Mouse (Mus musculus): ENCODE measurements around the gene Slc44a5. TPM values are rescaled to one million over a fixed set of nuclear protein-coding genes. Genes with fewer than 3 reads are reported as not detected.
A peak's percentile ranks its signal among the peaks of the same experiment; 100 is the strongest.

Gene Slc44a5
- polyA plus RNA-seq, 1 experiment from 2014 or later: 9.2 TPM

- Histone ChIP-seq H3K27ac (ENCODE audit: low read depth, low read length) (no peak overlapping the region), H3K27me3 (ENCODE audit: control insufficient read depth, insufficient read depth, low read length) (no peaks in the 10 kb centered on the region), H3K4me1 (ENCODE audit: control insufficient read depth, insufficient read depth, low read length) (no peaks in the 10 kb centered on the region), H3K9ac (replicated peaks; ENCODE audit: low read depth, low read length) (no peak overlapping the region), H3K4me2 (ENCODE audit: low read depth, low read length) (no peak overlapping the region), H3K4me3 (ENCODE audit: low read depth, low read length) (no peak overlapping the region), H3K9me3 (ENCODE audit: control insufficient read depth, low read length) (no peaks in the 10 kb centered on the region), H3K36me3 (ENCODE audit: control insufficient read depth, insufficient read depth, low read length) (no peaks in the 10 kb centered on the region)
- ATAC-seq (ENCODE audit: low read depth): no peak
- WGBS: 91% methylated on average over 7 of the region's 7 CpGs
Observed at GRCm38 (mm10) chr3:154182987-154183386, 209.8 kb downstream of the Slc44a5 start.

GRCm38 (mm10) chr3:154183957-154184356 is 210.7 kb downstream of the Slc44a5 start:
- WGBS: 86% methylated on average over 9 of the region's 9 CpGs
- no peak for ATAC-seq (ENCODE audit: low read depth)
- no peaks in the 10 kb centered on the region for H3K27me3 ChIP-seq (ENCODE audit: control insufficient read depth, insufficient read depth, low read length)
- H3K36me3 ChIP-seq (ENCODE audit: control insufficient read depth, insufficient read depth, low read length): no peaks in the 10 kb centered on the region
- H3K27ac ChIP-seq (ENCODE audit: low read depth, low read length): no peak overlapping the region
- H3K9ac ChIP-seq (replicated peaks; ENCODE audit: low read depth, low read length): no peak overlapping the region
- H3K4me2 ChIP-seq (ENCODE audit: low read depth, low read length): no peak overlapping the region
- H3K4me3 ChIP-seq (ENCODE audit: low read depth, low read length): no peak overlapping the region
- no peaks in the 10 kb centered on the region for H3K4me1 ChIP-seq (ENCODE audit: control insufficient read depth, insufficient read depth, low read length)
- no peaks in the 10 kb centered on the region for H3K9me3 ChIP-seq (ENCODE audit: control insufficient read depth, low read length)

GRCm38 (mm10) chr3:154188668-154189067 is 215.4 kb downstream of the Slc44a5 start:
- no peaks in the 10 kb centered on the region for H3K36me3 ChIP-seq (ENCODE audit: control insufficient read depth, insufficient read depth, low read length)
- H3K4me1 ChIP-seq (ENCODE audit: control insufficient read depth, insufficient read depth, low read length): no peaks in the 10 kb centered on the region
- H3K4me3 ChIP-seq (ENCODE audit: low read depth, low read length): no peak overlapping the region
- 83% methylated on average over 9 of the region's 9 CpGs for WGBS
- H3K27ac ChIP-seq (ENCODE audit: low read depth, low read length): no peak overlapping the region
- no peak overlapping the region for H3K4me2 ChIP-seq (ENCODE audit: low read depth, low read length)
- no peak for ATAC-seq (ENCODE audit: low read depth)
- no peak overlapping the region for H3K9ac ChIP-seq (replicated peaks; ENCODE audit: low read depth, low read length)
- no peaks in the 10 kb centered on the region for H3K27me3 ChIP-seq (ENCODE audit: control insufficient read depth, insufficient read depth, low read length)
- no peaks in the 10 kb centered on the region for H3K9me3 ChIP-seq (ENCODE audit: control insufficient read depth, low read length)

GRCm38 (mm10) chr3:154192328-154193030 is 219.2 kb downstream of the Slc44a5 start:
- peak; percentile 33; the same call in 1 of the 2 replicates for ATAC-seq (ENCODE audit: low read depth)
- Histone ChIP-seq H3K4me1 (ENCODE audit: control insufficient read depth, insufficient read depth, low read length) (no peaks in the 10 kb centered on the region), H3K4me2 (ENCODE audit: low read depth, low read length) (no peak overlapping the region), H3K9ac (replicated peaks; ENCODE audit: low read depth, low read length) (no peak overlapping the region), H3K9me3 (ENCODE audit: control insufficient read depth, low read length) (no peaks in the 10 kb centered on the region), H3K27me3 (ENCODE audit: control insufficient read depth, insufficient read depth, low read length) (no peaks in the 10 kb centered on the region), H3K36me3 (ENCODE audit: control insufficient read depth, insufficient read depth, low read length) (no peaks in the 10 kb centered on the region), H3K27ac (ENCODE audit: low read depth, low read length) (no peak overlapping the region), H3K4me3 (ENCODE audit: low read depth, low read length) (no peak overlapping the region)
- 6% methylated on average over 13 of the region's 14 CpGs for WGBS

DNA sequence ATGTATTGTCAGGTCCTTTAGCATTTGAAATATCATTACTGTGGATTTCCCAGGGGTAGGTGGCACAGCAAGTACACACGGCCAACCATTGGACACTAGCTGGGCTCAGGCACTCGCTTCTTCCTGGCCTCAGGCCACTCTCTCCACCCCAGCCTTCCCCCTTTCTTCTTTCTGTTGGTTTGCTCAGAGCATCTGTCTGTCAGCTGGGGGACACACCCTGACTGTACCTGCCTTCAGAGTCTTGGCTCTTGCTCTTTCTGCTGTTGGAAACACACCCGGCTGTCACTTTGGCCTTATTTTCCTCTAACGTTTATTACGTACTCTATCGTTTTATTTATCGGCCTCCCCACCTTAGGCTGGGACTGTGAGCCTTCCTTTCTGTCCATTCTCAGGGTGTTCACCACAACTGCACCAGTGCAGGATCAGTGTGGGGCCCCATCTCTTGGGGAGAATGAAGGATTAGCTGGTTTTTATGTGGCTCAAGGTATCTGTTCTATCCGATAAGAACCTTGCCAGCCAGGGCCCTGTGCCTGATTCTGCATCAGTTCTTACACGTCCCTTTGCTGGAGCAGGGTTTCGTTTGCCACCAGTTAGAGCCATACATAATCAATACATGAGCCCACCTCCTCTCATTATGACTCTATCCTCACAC is 220.1 kb downstream of the Slc44a5 start:
- Histone ChIP-seq H3K27me3 (ENCODE audit: control insufficient read depth, insufficient read depth, low read length) (no peaks in the 10 kb centered on the region), H3K36me3 (ENCODE audit: control insufficient read depth, insufficient read depth, low read length) (no peaks in the 10 kb centered on the region), H3K4me3 (ENCODE audit: low read depth, low read length) (no peak overlapping the region), H3K4me2 (ENCODE audit: low read depth, low read length) (no peak overlapping the region), H3K9me3 (ENCODE audit: control insufficient read depth, low read length) (no peaks in the 10 kb centered on the region), H3K4me1 (ENCODE audit: control insufficient read depth, insufficient read depth, low read length) (no peaks in the 10 kb centered on the region), H3K27ac (ENCODE audit: low read depth, low read length) (no peak overlapping the region), H3K9ac (replicated peaks; ENCODE audit: low read depth, low read length) (no peak overlapping the region)
- WGBS: 64% methylated on average over 10 of the region's 10 CpGs
- no peak for ATAC-seq (ENCODE audit: low read depth)

GRCm38 (mm10) chr3:154200422-154200828 is 227.2 kb downstream of the Slc44a5 start:
- H3K36me3 ChIP-seq (ENCODE audit: control insufficient read depth, insufficient read depth, low read length): no peaks in the 10 kb centered on the region
- peak; percentile 51; the same call in 1 of the 2 replicates for ATAC-seq (ENCODE audit: low read depth)
- H3K9ac ChIP-seq (replicated peaks; ENCODE audit: low read depth, low read length): no peak overlapping the region
- no peaks in the 10 kb centered on the region for H3K27me3 ChIP-seq (ENCODE audit: control insufficient read depth, insufficient read depth, low read length)
- no peaks in the 10 kb centered on the region for H3K4me1 ChIP-seq (ENCODE audit: control insufficient read depth, insufficient read depth, low read length)
- no peaks in the 10 kb centered on the region for H3K9me3 ChIP-seq (ENCODE audit: control insufficient read depth, low read length)
- WGBS: 53% methylated on average over 8 of the region's 8 CpGs
- no peak overlapping the region for H3K4me2 ChIP-seq (ENCODE audit: low read depth, low read length)
- H3K4me3 ChIP-seq (ENCODE audit: low read depth, low read length): no peak overlapping the region
- H3K27ac ChIP-seq (ENCODE audit: low read depth, low read length): no peak overlapping the region

GRCm38 (mm10) chr3:154201796-154202195 is 228.6 kb downstream of the Slc44a5 start:
- Histone ChIP-seq H3K27ac (ENCODE audit: low read depth, low read length) (no peak overlapping the region), H3K9ac (replicated peaks; ENCODE audit: low read depth, low read length) (no peak overlapping the region), H3K4me2 (ENCODE audit: low read depth, low read length) (no peak overlapping the region), H3K27me3 (ENCODE audit: control insufficient read depth, insufficient read depth, low read length) (no peaks in the 10 kb centered on the region), H3K9me3 (ENCODE audit: control insufficient read depth, low read length) (no peaks in the 10 kb centered on the region), H3K4me3 (ENCODE audit: low read depth, low read length) (no peak overlapping the region), H3K36me3 (ENCODE audit: control insufficient read depth, insufficient read depth, low read length) (no peaks in the 10 kb centered on the region), H3K4me1 (ENCODE audit: control insufficient read depth, insufficient read depth, low read length) (no peaks in the 10 kb centered on the region)
- no peak for ATAC-seq (ENCODE audit: low read depth)
- 92% methylated on average over 12 of the region's 12 CpGs for WGBS

DNA sequence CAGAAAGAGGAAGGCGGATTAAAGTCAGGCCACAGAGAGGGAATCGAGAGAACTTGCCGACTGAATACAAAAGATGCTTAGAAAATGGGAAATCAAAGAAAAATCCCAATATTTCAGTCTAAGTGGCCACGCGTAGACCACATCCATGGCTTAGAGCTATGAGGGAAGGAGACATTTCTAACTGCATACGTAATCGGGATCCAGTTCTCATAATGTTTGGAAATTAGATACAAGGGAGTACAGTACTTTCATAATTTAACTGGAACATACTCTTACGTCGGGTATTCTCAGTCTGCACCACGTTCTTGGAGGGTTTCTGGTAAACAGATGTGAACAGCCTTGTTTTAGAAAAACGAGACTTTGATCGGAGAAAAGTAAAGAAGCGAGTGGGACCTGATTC is 229.1 kb downstream of the Slc44a5 start:
- Histone ChIP-seq H3K27me3 (ENCODE audit: control insufficient read depth, insufficient read depth, low read length) (no peaks in the 10 kb centered on the region), H3K27ac (ENCODE audit: low read depth, low read length) (no peak overlapping the region), H3K36me3 (ENCODE audit: control insufficient read depth, insufficient read depth, low read length) (no peaks in the 10 kb centered on the region), H3K4me1 (ENCODE audit: control insufficient read depth, insufficient read depth, low read length) (no peaks in the 10 kb centered on the region), H3K9ac (replicated peaks; ENCODE audit: low read depth, low read length) (no peak overlapping the region), H3K9me3 (ENCODE audit: control insufficient read depth, low read length) (no peaks in the 10 kb centered on the region), H3K4me2 (ENCODE audit: low read depth, low read length) (no peak overlapping the region), H3K4me3 (ENCODE audit: low read depth, low read length) (no peak overlapping the region)
- no peak for ATAC-seq (ENCODE audit: low read depth)
- 92% methylated on average over 13 of the region's 13 CpGs for WGBS

- Histone ChIP-seq H3K36me3 (ENCODE audit: control insufficient read depth, insufficient read depth, low read length) (no peaks in the 10 kb centered on the region), H3K9ac (replicated peaks; ENCODE audit: low read depth, low read length) (no peak overlapping the region), H3K27ac (ENCODE audit: low read depth, low read length) (no peak overlapping the region), H3K27me3 (ENCODE audit: control insufficient read depth, insufficient read depth, low read length) (no peaks in the 10 kb centered on the region), H3K4me2 (ENCODE audit: low read depth, low read length) (no peak overlapping the region), H3K4me3 (ENCODE audit: low read depth, low read length) (no peak overlapping the region), H3K4me1 (ENCODE audit: control insufficient read depth, insufficient read depth, low read length) (no peaks in the 10 kb centered on the region), H3K9me3 (ENCODE audit: control insufficient read depth, low read length) (no peaks in the 10 kb centered on the region)
- 92% methylated on average over 2 of the region's 2 CpGs for WGBS
- no peak for ATAC-seq (ENCODE audit: low read depth)
Observed at GRCm38 (mm10) chr3:154208479-154208878, 235.2 kb downstream of the Slc44a5 start.
